Mouse (Mus musculus) induced T-regulatory cell, adult 2 months (primary cell): ENCODE measurements at regions not wholly inside any gene's neighbourhood (a gene's known extent, or its start where the extent isn't known, plus 50 kb on each side); places are given as distances from the start of the nearest gene placed in this dataset.

Experiments
- DNase-seq: peaks from one replicate; pipeline ENCODE4 v3.0.0-alpha.2; 2012; ENCODE audit warnings: low read depth

DNA sequence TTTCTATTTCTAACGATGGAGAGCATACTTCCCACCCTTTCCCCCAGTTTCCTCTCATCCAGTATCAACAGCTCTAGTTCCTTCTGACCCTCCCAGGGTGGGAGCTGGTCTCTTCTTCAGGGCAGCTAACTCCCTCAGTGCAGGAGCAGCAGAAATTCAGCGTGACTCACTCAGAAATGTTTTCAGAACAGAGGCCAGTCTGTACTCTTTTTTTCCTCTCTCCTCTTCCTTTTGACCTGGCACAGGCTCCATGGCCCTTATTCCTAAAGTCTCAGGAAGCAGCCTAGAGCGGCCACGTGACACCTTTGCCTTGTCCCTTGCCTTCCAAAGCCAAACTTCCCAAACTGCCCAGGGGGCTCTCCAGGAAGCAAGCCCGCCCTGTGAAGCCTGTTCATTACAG, 55.4 kb downstream of the Pja1 start:
- DNase-seq: no peak

DNA sequence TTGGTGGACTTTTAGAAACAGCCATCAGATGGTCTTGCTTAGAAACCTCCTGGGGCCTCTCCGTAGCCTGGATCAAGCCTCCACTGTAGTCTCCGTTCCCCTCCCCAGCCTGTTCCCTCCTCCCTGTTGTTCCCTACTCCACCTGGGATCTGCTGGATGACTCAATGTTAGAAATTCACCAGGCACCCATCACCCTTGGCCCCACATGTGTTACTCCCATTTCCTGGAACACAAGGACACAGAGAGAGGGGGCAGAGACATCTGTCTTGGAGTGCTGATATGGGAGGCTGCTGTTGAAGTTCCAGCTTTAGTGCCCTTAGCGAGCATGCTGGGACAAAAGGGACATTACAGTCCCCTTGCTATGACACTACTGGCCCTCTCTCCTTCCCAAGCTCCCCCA, 60.1 kb downstream of the Pja1 start:
- no peak for DNase-seq

GRCm38 (mm10) chrX:99409858-99410257, 61.2 kb downstream of the Pja1 start:
- no peak for DNase-seq

- no peak for DNase-seq
These were observed 61.7 kb downstream of the Pja1 start for GRCm38 (mm10) chrX:99409331-99409730.

DNA sequence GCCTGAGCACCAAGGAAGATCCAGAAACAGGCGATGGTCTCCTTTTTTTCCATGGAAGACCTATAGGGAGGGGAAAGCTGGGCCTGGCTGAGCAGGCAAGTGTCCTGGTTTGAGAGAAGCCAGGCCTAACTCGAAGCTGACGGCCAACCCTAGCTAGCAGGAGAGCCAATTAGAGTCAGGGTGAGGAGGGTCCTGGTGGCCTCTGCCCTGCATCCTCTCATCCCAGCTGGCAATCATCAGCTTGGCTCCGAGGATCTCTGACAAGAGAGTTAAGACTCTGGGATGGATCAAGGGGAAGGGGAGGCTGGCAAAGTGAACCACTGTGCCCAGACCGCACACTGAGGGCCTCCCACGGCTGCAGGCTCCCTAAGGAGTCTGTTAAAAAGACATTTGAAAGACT, 62.3 kb downstream of the Pja1 start:
- no peak for DNase-seq

GRCm38 (mm10) chrX:99405843-99406242, 65.2 kb downstream of the Pja1 start:
- no peak for DNase-seq

DNA sequence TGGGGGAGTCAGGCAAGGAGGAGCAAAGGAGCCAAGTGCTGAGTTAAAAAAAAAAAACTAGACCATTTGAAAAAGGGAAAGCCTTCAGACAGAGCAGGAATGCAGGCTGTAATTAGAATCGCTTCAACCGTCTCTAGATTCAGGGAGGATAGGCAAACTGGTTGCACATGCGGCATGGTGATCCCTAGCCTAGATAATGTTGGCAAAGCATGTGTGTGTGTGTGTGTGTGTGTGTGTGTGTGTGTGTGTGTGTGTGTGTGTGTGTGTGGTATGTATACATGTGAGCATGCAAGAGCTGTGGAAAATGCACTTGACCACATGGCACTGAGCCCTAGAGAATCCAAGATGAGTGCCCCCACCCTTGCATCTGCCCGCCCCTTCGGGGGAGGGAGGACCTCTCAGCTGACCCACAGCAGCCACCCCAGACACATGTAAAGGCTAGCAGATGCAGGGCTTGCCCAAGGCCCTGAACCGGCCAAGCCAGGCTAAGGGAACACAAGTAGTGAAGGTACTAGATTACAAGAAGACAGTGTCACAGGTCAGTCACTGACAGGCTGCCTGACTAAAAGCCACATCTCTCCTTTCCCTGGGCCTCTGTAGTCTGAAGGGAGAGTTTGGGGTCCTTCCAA, 67.4 kb downstream of the Pja1 start:
- DNase-seq: no peak

DNA sequence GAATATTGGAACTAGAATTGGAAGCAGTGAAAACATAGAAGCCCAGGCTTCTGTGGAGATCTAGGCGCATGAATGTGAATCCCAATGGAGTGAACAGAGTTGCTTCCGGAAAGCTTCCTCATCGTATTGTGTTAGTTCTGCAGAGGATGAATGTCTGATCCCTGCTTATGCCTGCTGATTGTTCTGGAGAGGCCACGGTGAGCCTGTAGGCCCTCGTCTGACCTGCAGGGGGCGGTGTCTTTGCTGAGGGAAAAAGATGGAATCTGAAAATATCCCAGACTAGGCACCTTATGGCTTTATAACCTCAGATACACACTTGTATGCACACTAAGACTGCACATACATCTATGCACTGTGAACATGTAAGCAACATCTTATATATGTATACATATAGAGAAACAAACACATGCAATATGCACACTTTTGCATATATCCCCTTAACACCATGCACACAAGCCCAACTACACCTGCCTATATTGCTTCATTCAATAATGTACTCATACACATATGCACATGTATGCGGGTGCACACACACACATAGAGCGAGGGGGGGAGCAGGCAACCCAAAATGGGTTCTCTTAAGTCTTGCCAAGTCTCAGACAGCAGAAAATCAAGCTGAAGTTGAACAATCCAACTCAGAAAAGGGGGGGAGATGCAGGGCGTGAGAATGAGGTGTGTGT, 68.1 kb downstream of the Pja1 start:
- DNase-seq: peak; percentile 2

GRCm38 (mm10) chrX:99397344-99397743, 73.7 kb downstream of the Pja1 start:
- DNase-seq: no peak

DNA sequence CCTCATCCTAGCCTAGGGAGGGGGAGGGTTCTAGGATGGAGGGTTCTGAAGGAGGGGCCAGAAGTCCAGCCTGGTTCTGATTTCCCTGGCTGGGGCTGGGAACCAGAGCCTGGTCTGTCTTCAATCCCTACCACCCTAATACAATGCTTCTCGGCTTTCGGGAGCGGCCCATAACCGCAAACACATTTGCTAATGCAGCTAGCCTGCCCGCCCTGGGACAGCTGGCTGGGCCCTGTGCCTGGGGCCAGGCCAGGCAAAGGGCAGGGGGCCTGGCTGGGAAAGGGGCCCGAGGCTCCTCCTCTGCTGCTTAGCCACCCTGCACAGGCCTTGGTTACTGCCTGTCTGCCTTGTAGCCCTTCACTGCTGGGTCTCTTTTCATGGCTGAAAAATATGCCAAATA, 74.9 kb downstream of the Pja1 start:
- DNase-seq: no peak

DNA sequence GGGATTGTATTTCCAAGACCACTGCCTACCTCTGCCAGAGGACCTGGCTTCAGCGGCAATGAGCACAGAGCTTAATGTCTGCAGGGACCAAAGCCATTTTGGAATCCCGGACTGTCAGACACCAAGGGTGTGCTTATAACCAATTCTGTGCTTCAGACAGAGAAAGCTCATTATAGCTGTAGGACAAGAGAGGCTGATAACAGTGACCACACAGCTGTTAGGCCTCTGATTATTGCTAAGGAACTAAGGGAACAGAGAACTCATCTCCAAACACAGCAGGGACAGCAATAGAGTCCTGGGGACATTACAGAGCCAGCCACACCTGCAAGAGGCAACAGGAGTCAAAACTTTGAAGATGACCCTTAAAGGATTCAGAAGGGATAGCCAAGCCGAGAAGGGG, 76.0 kb downstream of the Pja1 start:
- DNase-seq: no peak

GRCm38 (mm10) chrX:99391628-99392027, 79.4 kb downstream of the Pja1 start:
- no peak for DNase-seq

DNA sequence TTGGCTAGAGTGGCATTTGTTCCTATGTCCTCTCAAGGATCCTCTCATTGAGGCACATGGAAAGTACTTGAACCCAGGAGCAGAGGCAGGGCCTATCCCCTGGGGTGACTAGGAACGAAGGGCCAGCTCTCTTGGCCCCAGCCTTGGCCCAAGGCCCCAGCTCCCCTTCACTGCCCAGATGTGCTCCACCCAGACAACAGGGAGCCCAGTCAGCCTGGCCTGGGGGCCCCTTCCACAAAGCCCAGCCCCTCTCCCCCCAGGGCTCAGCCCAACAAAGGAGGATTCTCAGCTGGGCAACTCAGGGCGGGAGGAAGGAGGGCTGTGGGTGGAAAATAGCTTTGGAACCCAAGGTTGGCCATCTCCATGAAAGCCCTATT, 80.6 kb downstream of the Pja1 start:
- DNase-seq: no peak

- DNase-seq: no peak
These were observed 81.2 kb downstream of the Pja1 start for GRCm38 (mm10) chrX:99389778-99390461.

- no peak for DNase-seq
These were observed 100.4 kb downstream of the Pja1 start for GRCm38 (mm10) chrX:99370711-99371110.

DNA sequence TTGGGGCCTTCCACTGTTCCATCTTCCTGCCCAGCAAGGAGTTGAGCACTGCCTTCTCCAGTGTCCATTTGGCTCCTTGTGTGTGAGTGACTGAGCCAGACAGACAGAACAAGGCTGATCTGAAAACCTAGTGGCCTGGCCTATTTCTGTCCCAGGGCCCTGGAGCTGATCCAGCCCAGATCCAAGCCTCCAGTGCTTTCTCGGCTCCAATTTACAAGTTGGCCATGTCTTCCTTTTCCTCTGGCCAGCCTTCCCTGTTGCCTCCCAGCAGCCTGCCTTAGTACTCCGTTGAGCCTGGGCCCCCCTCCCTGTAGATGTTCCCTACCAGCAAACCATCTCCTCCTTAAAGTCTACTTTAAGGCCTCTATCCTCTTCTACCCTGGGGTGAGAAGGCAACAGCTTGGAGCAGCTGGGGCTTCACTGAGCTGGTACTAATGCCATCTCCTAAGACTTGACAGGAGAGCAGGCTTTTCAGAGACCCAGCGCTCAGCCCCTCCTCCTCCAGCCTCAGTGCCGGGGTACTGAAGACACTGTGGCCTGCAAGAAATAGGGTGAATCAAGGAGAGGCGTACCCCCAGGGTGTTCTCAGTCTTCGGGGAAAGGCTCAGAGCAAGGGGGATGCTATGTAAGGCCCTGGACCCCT, 101.7 kb downstream of the Pja1 start:
- DNase-seq: no peak

DNA sequence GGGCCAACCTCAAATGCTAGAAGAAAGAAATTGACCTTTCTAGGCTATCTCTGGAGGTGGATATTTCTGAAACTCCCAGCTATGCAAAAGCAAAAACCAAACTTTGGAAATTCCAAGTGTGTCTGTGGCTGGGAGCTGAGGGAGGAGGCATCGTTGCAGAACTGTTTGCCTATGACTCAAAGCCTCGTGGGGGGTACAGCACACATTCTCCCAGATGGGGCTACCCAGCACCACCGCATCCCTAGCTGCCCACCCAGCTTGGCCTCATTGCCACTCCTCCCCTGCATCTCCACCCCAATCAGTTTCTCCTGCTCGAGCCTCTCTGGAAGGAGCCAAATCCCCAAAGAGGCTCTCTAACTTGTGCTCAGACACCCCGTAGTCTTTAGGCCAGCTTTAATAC, 107.0 kb downstream of the Pja1 start:
- no peak for DNase-seq

GRCm38 (mm10) chrX:99360095-99360890, 110.8 kb downstream of the Pja1 start:
- DNase-seq: no peak

DNA sequence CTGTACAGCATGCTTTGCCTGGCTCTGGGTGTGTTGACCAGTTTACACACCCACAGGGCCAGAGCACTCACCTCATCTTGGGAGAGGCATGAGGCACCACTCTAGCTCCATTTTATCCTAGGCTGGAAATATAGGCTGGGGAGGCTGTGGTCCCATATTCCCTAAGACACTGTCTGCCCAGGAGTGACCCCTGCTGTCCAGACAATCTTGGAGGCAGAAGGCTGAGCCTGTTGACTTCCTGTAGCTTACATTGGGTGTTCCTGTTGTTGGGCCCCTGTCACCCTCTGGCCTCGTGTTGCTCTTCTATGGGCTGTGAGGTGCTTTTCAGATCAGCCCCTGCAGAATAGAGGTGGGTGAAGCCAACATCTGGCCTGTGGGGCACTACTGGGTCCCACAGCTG, 112.3 kb downstream of the Pja1 start:
- DNase-seq: no peak

DNA sequence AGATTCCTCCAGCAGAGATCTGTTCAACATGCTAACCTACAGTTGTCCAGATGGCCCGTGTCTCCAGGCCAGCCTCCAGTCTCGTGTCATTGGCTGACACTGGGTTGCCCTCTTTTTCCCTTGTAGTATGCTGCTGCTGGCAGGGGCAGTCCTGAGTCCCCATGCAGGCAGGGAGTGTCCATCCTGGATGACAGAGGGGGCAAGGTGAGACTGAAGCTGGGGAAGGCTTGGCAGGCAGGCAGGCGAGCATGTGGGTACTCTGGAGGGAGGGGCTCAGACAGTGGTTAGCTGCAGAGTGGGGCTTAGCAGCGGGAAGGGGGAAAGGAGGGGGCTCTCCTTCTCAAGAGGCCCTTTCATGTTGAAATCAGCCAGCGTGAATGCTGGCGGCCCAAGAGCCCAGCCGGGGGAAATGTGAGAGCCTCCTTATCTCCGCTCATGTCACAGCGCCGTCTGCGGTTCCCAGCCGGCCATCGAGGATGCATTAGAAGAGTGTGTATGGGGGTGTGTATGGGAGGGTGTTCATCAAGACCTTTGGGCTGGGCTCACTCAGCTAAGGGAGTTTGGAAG, 112.9 kb downstream of the Pja1 start:
- DNase-seq: no peak

GRCm38 (mm10) chrX:99355128-99355527, 115.9 kb downstream of the Pja1 start:
- no peak for DNase-seq

- no peak for DNase-seq
These were observed 120.8 kb downstream of the Pja1 start for GRCm38 (mm10) chrX:99350233-99350632.
